Mouse (Mus musculus) midbrain, embryonic 16.5 days (tissue): ENCODE measurements around the gene Gm20388. TPM values are rescaled to one million over a fixed set of nuclear protein-coding genes. Genes with fewer than 3 reads are reported as not detected.

Source experiments
- ATAC-seq: fragments of 200-750 bp; cut with Nextera tagmentation; 2 replicates; pipeline ENCODE4 v1.8.0; 2017; ENCODE audit warnings: moderate TSS enrichment
- H3K27ac ChIP-seq: fragments of 300-500 bp; sonication (generic); 2 replicates; pipeline ENCODE4 v1.5.1; 2014; ENCODE audit warnings: mild to moderate bottlenecking, low read length, mixed read lengths
- H3K27me3 ChIP-seq: fragments of 300-500 bp; sonication (generic); 2 replicates; pipeline ENCODE4 v1.6.1; 2014; ENCODE audit warnings: low read depth, low read length, mixed read lengths; ENCODE audit not compliant: control insufficient read depth, insufficient read depth
- H3K36me3 ChIP-seq: fragments of 300-500 bp; sonication (generic); 2 replicates; pipeline ENCODE4 v1.6.1; 2014; ENCODE audit warnings: mild to moderate bottlenecking, low read length, moderate library complexity, mixed read lengths; ENCODE audit not compliant: control insufficient read depth, insufficient read depth
- H3K4me1 ChIP-seq: fragments of 300-500 bp; sonication (generic); 2 replicates; pipeline ENCODE4 v1.6.1; 2014; ENCODE audit warnings: mild to moderate bottlenecking, low read length, mixed read lengths; ENCODE audit not compliant: control insufficient read depth, insufficient read depth
- H3K4me2 ChIP-seq: fragments of 300-500 bp; sonication (generic); 2 replicates; pipeline ENCODE4 v1.6.1; 2014; ENCODE audit warnings: mild to moderate bottlenecking, low read length, mixed read lengths
- H3K4me3 ChIP-seq: fragments of 300-500 bp; sonication (generic); 2 replicates; pipeline ENCODE4 v1.5.1; 2014; ENCODE audit warnings: low read depth, mild to moderate bottlenecking, low read length, moderate library complexity, mixed read lengths
- H3K9ac ChIP-seq: fragments of 300-500 bp; sonication (generic); 2 replicates; pipeline ENCODE4 v1.6.1; 2014; ENCODE audit warnings: low read depth, low read length, mixed read lengths
- H3K9me3 ChIP-seq: fragments of 300-500 bp; sonication (generic); replicated peaks from 2 replicates; pipeline ENCODE4 v1.6.1; 2014; ENCODE audit warnings: mild to moderate bottlenecking, low read length, mixed read lengths; ENCODE audit not compliant: control insufficient read depth, poor library complexity, severe bottlenecking
- WGBS: fragments of 180-500 bp; shearing (Covaris S2); extraction: QIAGEN DNeasy Blood & Tissue Kit; methylation state at CpG from one replicate; pipeline ENCODE4 v1.1.7; 2014; 5-methylcytosine and 5-hydroxymethylcytosine counted together
- polyA plus RNA-seq: library from polyadenylated mRNA; unstranded; fragments of >200 nt; fragmentation: Nextera tagmentation; extraction: Ambion mirVana; gene quantifications from 2 replicates; pipeline ENCODE4 v1.2.1, GENCODE M21; 2015

The Gm20388 gene
- polyA plus RNA-seq, 1 experiment from 2014 or later = 7.5 TPM

DNA sequence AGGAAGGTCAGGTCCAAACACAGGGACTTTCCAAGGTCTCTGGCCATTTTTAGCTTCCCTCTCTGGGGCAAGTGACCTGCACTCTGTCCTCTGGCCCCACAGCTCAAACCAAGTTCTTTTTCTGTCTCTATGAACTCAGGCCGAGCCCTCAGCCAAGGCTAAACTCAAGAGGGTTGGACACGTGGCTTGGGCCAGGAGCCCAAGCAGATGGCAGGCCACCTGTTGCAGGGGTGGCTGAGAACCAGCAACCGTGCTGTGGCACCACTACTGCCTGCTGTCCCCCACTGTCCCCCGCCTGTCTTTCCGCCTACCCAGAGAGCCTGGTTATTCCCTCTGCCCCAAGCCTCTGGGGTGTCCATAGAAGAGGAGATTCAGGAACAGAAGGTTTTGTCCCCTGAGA lies 303.3 kb downstream of the Gm20388 start:
- no peaks in the 10 kb centered on the region for H3K27me3 ChIP-seq
- H3K9ac ChIP-seq = no peak overlapping the region
- H3K36me3 ChIP-seq = no peaks in the 10 kb centered on the region
- no peak overlapping the region for H3K27ac ChIP-seq
- ATAC-seq = no peak
- peaks cover 9% of the 10 kb centered on the region for H3K4me1 ChIP-seq
- H3K4me2 ChIP-seq = no peak overlapping the region
- H3K9me3 ChIP-seq = no peaks in the 10 kb centered on the region
- H3K4me3 ChIP-seq = no peak overlapping the region
- WGBS = 47% methylated on average over 5 of the region's 5 CpGs

DNA sequence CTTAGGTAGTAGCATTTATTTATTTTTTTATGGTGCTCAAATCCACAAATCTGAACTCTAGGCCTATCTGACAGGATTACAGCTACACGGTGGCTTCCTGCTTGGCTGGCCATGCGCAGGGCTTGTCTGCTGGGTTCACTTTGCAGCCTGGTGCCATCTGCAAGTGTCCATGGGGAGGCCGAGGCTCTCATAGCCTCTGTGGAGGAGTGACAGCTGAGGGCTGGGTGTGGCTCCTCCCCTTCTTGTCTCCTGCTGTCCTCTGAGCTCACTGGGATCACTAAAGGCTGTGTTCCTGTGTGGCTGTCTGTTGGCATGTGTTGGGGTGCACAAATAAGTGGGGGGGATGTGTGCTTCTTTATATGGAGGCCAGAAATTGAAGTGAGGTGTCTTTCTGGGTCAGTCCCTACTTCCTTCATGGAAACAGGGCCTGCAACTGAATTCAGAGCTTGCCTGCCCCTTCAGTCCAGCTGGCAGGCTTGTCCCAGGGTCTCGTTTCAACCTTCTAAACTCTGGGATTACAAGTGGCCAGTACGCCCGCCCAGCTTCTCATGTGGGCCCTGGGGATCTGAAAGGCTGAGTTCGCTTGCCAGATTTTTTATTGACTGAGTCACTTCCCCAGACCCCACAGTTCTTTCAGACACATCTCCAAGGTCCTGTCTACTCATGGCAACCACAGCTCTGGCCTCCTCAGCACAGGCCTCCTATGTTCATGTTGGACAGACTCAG lies 304.9 kb downstream of the Gm20388 start:
- no peak overlapping the region for H3K27ac ChIP-seq
- 33% methylated on average over 7 of the region's 7 CpGs for WGBS
- no peak overlapping the region for H3K4me2 ChIP-seq
- no peak overlapping the region for H3K4me3 ChIP-seq
- no peaks in the 10 kb centered on the region for H3K36me3 ChIP-seq
- H3K9me3 ChIP-seq = no peaks in the 10 kb centered on the region
- ATAC-seq = no peak
- H3K27me3 ChIP-seq = no peaks in the 10 kb centered on the region
- H3K9ac ChIP-seq = no peak overlapping the region
- peaks cover 9% of the 10 kb centered on the region for H3K4me1 ChIP-seq

DNA sequence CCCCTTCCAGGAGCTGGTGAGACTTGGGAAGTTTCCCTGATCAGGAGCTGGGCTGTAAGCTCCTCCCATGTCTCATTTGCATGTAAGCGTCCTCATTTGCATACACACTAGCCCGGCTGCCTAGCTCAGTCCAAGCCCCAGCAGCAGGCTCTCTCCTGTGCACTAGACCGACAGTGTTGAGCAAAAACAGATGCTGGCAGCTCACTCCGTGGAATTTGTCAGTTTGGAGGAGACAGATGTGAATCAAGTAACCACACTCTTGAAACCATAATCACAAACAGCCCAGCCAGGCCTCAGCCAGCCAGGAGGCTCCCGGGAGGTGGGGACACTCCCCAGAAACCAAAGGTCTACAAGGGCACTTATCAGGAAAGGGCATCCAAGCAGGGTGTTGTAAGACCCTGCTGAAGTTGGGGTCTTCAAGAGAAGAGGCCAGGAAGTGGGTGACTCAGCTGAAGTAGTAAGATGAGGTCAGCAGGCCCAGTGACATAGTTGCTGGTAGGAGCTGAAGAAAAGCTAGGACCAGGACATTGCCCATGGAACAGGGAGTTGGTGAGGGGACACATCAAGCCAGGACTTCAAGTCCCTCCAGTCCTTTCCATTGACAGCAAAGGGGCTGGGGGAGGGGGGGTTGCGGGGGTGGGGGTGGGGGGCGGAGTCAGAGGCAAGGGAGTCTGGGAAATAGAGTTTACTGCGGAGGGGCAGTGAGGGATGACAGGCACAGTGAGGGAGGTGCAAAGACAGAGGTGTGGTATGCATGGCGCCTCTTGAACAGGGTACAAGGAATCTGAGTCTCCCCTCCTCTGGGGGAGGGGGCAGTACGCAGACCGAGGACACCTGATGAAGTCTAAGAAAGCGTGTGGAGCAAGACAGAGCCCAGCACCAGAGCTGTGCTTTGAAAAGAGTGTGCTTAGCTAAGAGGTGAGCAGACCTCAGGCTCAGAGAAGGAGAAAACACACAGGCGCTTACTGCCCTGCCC lies 306.5 kb downstream of the Gm20388 start:
- Histone ChIP-seq H3K9ac (no peak overlapping the region), H3K4me2 (no peak overlapping the region), H3K4me1 (peaks cover 9% of the 10 kb centered on the region), H3K27me3 (no peaks in the 10 kb centered on the region), H3K36me3 (no peaks in the 10 kb centered on the region), H3K27ac (no peak overlapping the region; the same call in 1 of the 2 replicates), H3K4me3 (no peak overlapping the region), H3K9me3 (no peaks in the 10 kb centered on the region)
- WGBS = 24% methylated on average over 12 of the region's 13 CpGs
- ATAC-seq = peak; percentile 74; the same call in 1 of the 2 replicates

DNA sequence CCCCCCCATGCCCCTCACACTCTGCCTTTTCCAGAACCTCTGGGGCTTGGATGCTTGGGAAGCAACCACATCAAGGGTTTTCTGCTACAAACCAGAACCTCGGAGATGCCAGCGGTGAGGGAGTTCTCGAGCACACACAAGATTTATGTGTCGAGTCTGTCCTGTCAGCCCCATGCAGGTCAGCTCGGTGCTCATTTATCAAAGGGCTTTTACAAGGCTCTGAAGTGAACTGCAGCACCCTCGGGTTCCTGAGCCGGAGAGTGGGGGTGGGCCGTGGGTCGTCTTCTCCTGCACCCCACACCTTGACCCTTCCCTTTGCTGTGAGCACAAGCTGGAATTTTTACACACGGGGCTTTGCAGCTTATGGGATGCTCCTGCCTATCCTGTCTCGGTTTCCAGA lies 311.9 kb downstream of the Gm20388 start:
- Histone ChIP-seq H3K9ac (no peak overlapping the region), H3K27ac (no peak overlapping the region), H3K36me3 (no peaks in the 10 kb centered on the region), H3K4me3 (no peak overlapping the region), H3K27me3 (no peaks in the 10 kb centered on the region), H3K4me2 (no peak overlapping the region), H3K9me3 (no peaks in the 10 kb centered on the region), H3K4me1 (0 out of 2 replicates have a peak, but pooled peaks cover 5% of the 10 kb centered on the region)
- no peak for ATAC-seq
- WGBS = 63% methylated on average over 11 of the region's 11 CpGs

DNA sequence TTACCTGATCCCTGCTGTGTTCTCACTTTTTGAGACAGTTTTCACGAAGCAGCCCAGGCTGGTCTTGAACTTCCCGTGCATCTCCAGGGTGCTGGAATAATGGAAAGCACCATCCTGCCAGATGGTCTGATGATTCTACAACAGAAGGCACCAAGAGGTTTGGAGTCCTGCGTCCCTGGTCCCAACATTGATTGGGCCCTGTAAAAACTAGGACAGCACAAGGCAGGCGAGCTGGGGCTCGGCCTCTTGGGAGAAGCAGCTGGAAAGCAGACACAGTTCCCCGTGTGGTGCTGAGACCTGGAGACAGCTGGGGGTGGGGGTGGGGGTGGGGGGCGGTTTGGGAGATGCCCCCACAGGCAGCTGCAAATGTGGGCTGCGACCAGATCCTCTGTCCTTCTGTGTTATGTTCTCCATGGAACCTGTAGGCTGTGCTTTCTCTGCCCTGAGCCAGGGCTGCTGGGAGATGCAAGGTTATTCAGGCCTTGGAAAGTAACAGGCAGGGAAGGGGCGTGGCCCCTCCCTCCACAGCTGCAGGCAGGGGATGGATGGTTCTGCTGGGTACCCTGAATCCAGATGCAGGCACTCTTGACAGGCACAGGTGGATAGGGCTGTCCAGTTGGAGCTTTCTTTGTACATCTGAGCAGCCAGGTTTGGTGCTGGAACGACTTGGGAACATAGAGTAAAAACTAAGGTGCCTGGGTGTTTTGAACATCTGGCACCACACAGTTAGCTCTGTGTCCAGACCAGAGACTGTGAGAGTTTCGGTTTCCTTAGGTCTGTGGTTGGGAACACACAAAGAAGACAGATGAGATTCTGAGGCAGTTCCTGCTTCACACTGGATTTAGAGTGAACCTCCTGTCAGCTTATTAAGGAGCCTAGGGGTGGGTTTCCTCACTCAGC lies 314.1 kb downstream of the Gm20388 start:
- Histone ChIP-seq H3K4me2 (no peak overlapping the region), H3K27me3 (peaks cover 6% of the 10 kb centered on the region; the same call in 1 of the 2 replicates), H3K27ac (no peak overlapping the region), H3K9me3 (no peaks in the 10 kb centered on the region), H3K4me1 (peaks cover 14% of the 10 kb centered on the region), H3K9ac (0 out of 2 replicates have a peak overlapping the region, but pooled peaks have one; percentile 20), H3K36me3 (no peaks in the 10 kb centered on the region), H3K4me3 (no peak overlapping the region)
- WGBS = 50% methylated on average over 11 of the region's 11 CpGs
- no peak for ATAC-seq

DNA sequence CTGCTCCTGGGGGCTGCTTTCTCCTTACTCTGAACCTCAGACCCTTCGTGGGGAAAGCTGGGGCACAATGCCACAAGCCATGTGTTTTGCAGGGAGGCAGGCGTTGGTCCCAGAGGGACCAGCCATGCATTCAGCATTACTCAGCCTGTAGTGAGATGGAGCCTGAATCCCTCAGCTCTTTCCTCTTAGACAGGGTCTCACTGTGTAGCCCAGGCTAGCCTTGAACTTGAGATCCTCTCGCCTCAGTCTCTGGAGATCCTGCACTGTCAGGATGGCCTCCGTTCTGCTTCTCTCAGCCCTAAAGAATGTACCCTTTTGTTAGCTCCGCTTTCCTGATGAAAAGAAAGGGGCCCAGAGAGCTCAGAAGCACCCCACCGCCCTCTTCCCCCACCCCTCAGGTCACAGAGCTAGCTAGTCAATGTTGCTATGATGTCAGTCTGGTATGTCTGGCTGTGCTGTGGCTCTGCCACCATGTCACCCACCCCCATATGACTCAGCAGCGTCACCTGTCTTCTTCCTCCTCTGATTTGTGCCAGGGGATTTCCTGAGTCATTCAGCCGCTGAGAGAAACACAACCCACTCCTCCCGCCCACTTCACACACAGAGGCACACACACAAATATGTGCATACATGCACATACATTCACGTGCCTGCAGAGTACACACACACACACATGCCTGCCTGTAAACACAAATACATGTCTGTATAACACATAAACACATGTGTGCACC lies 314.9 kb downstream of the Gm20388 start:
- 27% methylated on average over 10 of the region's 10 CpGs for WGBS
- no peaks in the 10 kb centered on the region for H3K36me3 ChIP-seq
- H3K27ac ChIP-seq = no peak overlapping the region
- peaks cover 22% of the 10 kb centered on the region for H3K4me1 ChIP-seq
- peaks cover 14% of the 10 kb centered on the region; the same call in 1 of the 2 replicates for H3K27me3 ChIP-seq
- ATAC-seq = no peak
- H3K9me3 ChIP-seq = no peaks in the 10 kb centered on the region
- no peak overlapping the region for H3K4me3 ChIP-seq
- H3K9ac ChIP-seq = 0 out of 2 replicates have a peak overlapping the region, but pooled peaks have one; percentile 20
- H3K4me2 ChIP-seq = no peak overlapping the region

DNA sequence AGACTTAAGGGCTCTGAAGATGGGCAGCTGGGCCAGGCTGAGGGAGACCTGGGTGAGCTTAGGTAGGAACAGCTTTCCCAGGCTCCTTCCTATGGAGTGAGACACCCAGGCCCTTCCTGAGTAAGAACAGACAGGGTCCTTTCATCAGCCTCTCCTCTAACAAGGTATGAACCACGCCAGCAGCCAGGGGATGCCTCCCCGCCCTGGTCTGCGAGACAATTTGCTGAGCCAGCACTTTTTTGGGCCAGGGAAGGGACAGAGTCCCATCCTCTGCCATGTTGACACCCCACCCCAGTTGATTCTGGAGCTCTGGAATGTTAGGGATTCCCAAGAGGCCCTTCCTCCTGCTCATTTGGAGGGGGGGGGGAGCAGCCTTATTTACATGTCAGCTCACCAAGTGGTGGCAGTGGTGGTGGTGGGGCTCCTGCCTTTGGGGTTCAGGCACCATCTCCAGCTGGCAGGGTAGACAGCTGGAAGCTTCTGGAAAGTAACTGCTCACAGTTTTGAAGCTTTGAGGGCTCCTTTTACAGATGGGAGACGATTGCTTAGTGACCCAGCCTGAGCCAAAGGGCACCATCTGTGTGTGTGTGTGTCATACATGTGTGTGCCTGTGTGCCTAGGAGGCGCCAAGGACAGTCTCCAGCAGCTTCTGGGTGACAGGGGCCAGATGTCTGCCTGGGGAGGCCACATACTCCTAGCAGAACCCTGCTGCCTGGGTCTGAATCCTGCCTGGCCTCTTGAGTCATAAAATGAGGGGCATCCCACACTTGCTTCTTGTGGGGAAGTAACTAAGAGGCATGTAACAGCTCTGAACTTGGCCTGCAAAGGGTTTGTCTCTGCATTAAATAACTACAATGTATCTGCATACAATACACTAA lies 316.3 kb downstream of the Gm20388 start:
- Histone ChIP-seq H3K27ac (no peak overlapping the region), H3K9me3 (no peaks in the 10 kb centered on the region), H3K4me3 (no peak overlapping the region), H3K27me3 (peaks cover 14% of the 10 kb centered on the region; the same call in 1 of the 2 replicates), H3K4me1 (peaks cover 33% of the 10 kb centered on the region), H3K4me2 (no peak overlapping the region; the same call in 1 of the 2 replicates), H3K36me3 (no peaks in the 10 kb centered on the region), H3K9ac (no peak overlapping the region)
- WGBS = 51% methylated on average over 5 of the region's 5 CpGs
- ATAC-seq = no peak
